Mouse (Mus musculus): Measurements from ENCODE around the gene Auts2.
A peak's percentile ranks its signal among the peaks of the same experiment; 100 is the strongest.

The Auts2 gene

GRCm38 (mm10) chr5:131491843-131492242 lies 1051.3 kb downstream of the Auts2 start:
- DNase-seq, result no peak

GRCm38 (mm10) chr5:131490811-131491210 lies 1052.3 kb downstream of the Auts2 start:
- DNase-seq, result no peak

DNA sequence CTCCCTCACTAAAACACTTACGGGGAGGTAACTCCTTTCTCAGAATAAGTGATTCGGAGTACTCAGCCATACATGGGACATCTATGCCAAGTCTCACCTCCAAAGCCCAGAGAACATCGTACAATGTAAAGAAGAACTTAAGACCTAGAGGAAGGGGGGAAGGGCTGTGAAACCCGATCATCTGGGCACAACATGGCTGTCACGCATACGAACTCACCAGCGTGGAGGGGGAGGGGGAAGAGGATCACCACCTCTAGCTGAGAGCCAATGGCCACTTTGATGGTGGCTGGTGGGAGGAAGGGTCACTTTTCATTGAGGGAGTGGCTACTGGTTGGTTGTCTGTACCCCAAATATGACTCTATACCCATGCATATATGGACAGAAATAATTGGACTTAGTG lies 1053.3 kb downstream of the Auts2 start:
- DNase-seq, result no peak

DNA sequence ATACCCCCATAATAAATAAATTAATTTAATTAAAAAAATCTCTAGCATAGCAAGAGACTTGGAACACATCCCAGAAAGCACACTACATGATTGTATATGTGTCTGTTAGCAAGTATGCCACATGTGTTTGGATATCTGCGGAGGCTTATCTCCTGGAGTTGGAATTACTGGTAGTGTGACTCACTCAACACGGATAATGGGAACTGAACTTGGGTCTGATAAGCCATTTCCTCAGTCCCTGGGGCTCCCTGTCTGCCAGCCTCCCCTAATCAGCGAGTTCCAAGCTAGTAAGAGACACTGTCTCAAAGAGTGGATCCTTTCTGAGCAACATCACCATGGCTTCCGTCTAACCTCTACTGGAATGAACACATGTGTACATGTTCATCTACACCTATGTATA lies 1056.6 kb downstream of the Auts2 start:
- no peak for DNase-seq

DNA sequence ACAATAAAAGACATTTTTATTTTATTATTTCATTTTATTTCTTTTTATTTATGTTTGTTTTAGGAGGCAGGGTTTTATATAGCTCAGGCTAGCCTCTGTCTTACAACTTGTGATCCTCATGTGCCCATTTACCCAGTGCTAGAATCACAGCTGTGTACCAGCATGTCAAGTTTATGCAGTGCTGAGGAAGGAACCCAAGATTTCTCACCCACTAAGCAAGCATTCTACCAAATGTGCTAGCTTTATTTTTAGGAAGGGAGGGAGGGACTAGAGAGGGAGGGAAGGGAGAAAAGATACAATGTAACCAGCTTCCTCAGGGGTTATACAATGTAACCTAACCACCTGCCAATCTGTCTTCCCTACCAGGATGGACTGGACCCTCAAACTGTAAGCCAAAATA lies 1067.9 kb downstream of the Auts2 start:
- no peak for DNase-seq

GRCm38 (mm10) chr5:131468609-131469008 lies 1074.5 kb downstream of the Auts2 start:
- DNase-seq, result no peak

GRCm38 (mm10) chr5:131466131-131466530 lies 1077.0 kb downstream of the Auts2 start:
- DNase-seq, result no peak

- DNase-seq, result no peak
Measured at GRCm38 (mm10) chr5:131463402-131463801, 1079.7 kb downstream of the Auts2 start.

GRCm38 (mm10) chr5:131459951-131460350 lies 1083.2 kb downstream of the Auts2 start:
- DNase-seq, result no peak

DNA sequence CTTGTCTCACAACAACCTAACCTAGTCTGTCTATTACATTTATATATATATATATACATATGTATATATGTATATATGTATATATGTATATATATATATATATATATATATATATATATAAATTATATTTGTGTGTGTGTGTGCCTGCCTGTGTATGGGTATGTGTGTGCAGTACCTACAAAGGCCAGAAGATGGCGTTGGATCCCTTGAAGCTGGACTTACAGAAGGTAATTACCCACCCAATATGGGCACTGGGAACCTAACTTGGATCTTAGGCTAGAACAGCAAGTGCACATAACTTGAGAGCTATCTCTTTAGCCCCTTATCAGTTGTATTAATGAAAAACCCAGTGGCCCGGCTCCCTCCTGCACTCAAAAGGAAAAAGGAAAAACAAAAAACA lies 1083.6 kb downstream of the Auts2 start:
- no peak for DNase-seq

GRCm38 (mm10) chr5:131458700-131459099 lies 1084.4 kb downstream of the Auts2 start:
- no peak for DNase-seq

DNA sequence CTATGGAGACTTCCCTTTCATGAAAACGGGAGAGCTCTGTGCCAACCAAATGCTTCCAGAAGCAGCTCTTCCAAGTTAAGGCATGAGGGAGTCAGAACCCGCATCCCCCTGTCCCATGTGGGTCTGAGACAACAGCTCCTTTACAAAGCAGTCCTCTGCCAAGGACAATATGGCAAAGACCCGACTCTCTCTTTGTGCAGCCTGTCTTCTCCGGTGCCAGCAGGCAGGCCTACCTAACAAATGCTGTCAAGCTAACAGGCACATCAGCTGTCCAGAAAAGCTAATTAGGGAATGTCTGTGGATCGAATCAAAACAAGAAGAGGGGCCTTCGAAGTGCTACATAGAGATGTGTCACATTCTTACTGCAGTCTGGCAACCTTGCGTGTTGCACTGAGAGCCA lies 1085.1 kb downstream of the Auts2 start:
- no peak for DNase-seq

DNA sequence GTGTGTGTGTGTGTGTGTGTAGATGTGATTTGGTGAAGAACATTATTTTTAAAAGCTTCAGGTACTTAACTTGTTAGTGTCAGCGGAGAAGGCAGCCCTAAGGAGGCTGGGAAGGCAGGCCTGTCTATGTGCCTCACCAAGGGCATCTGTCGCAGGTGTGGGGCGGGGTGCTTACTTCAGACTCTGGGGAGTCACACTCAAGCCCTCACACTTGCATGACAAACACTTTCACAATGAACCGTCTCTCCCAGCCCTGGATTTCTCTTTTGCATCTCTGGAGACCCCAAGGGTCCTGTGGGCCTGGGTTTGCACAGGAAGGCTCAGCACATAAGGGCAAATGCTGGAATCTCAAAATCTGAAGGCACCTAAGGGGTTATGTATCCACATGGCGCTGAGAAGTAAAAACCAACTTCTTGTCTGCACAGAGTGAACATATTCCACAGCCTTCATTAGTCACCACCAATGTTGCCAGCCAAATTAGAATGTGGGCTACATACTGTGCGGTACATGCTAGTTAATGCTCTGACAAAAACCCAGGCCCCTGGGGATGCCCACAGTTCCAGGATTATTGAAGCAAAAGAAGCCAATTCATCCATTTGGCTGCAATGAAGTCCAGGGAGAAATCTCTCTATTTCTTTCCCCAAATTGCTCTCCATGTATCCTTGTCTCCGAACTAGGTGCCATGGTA lies 1093.8 kb downstream of the Auts2 start:
- no peak for DNase-seq

DNA sequence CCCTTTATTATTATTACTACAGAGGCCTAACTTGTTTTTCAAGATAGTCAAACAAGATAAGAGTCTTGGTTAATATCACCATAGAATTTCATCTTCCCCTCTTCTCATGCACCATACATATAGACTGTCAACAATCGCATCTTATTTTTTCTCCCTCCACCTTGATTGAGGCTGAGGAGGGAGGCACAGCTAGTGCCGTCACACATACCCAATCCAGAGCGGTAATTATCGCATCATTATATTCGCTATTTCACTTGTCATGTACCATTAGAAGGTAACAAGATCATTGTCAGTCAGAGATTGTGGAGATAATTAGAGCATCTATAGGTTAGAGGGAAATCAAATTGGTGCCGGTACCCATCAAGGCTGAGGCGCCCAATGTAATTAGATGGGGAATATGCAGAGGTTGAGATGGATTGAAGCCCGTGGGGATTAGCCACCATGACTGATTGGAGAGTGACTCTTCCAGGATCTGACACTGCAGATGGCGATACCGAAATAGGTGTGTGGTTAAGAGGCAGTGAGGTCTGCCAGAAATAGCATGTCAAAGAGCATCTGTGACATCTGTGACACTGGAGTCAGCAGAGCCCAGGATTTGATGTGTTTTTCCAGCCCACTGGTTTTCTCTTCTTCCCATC lies 1107.8 kb downstream of the Auts2 start:
- no peak for DNase-seq

DNA sequence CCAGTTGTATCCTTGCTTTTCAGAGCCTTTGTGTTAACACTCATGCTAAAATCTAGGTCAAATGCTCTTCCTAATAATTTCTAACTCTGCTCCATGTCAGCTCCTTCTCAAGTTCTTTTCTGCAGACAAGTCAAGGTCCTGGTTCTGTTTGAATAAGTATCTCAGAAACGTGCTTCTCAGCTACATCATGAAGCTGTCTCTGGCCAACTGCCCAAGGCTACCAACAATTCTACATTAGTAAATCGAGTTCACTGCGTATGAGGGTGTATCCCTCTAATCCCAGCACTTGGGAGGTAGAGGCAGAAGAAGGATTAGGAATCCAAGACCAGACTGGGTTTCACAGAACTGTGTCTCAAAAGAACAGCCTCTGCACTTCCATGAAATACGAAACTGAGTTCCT lies 1109.9 kb downstream of the Auts2 start:
- no peak for DNase-seq

GRCm38 (mm10) chr5:131431896-131432295 lies 1111.2 kb downstream of the Auts2 start:
- DNase-seq, result no peak

- DNase-seq, result peak; percentile 51
Measured at GRCm38 (mm10) chr5:131430109-131430508, 1113.0 kb downstream of the Auts2 start.

DNA sequence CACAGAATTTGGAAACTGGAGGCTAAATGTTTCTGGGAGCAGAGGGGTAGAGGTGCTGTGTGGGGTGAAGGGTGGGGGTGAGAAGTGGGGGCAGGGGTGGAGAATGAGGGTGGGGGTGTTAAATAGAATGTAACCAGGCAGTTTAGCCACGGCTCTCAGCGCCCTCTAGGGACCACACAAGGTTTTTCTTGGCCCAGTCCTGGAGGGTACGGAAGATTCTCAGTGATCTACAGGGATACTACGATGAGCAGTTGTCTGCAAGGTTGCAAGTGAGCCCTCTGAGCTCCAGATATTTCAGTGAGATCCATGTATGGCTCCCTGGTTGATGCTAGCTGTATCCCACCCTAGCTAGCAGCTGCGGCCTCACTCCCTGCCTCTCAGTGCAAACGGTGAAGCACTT lies 1113.6 kb downstream of the Auts2 start:
- DNase-seq, result no peak

GRCm38 (mm10) chr5:131427734-131428413 lies 1115.3 kb downstream of the Auts2 start:
- peak; percentile 74 for DNase-seq

DNA sequence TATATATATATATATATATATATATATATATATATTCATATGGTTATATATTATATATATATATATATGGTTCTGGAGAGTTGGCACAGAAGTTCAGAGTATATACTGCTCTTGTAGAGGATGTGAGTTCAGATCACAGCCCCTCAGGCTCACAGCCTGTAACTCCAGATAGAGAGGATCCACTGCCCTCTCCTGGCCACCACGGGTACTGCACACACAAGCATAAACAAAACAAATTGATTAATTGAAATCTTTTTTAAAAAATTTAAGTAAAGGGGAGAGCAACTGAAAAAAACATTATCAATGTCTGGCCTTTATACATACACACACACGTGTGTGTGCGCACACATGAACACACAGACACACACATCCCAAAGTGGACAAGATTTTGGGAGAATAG lies 1120.4 kb downstream of the Auts2 start:
- no peak for DNase-seq

GRCm38 (mm10) chr5:131420406-131420805 lies 1122.7 kb downstream of the Auts2 start:
- DNase-seq, result no peak

- DNase-seq, result no peak
Measured at GRCm38 (mm10) chr5:131415902-131416545, 1127.1 kb downstream of the Auts2 start.

DNA sequence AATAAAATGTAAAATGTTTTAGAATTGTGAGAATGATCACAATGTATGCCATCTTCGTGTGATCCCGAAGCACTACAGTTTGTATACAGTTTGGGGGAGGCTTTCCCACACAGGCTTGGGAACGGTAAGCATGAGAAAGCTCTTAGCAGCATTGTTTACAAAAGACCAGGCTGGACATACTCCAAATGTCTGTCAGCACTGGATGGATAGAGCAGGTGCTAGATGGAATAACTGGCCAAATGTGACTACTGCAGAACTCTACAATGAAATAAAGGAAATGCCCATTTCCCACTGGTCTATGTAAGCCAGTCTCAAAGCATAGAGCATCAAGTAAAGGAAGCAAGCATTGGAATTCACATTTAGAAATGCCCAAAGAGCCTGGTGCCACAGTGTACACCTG lies 1144.9 kb downstream of the Auts2 start:
- no peak for DNase-seq

DNA sequence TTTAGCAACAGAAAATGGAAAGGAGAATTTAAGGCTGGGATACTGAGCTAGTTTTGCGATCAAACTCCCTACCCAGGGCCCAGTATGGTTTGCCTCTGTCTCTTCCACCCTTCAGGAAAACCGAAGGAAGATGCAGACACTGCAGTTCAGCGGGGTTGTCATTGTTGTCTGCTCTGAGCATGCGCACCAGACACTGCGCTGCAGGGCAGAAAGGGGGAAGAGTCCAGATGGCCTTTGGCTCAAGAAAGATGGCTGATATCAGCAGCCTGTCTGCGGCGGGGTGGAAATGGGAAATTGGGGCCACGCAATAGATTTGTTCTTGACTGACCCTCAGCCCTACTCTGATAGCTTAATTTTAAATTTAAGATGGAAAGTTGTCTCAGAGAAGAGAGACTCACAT lies 1147.4 kb downstream of the Auts2 start:
- no peak for DNase-seq

Measured in thymus, postnatal 4 days (tissue).